Mouse (Mus musculus) liver, adult 2 months (tissue): ENCODE measurements around the gene Sbno2. TPM values are rescaled to one million over a fixed set of nuclear protein-coding genes. Genes with fewer than 3 reads are reported as not detected.

ENCODE experiments used
- DNase-seq: peaks from one replicate; pipeline ENCODE4 v3.0.0-alpha.2; 2011; ENCODE audit warnings: low read depth, low spot score; ENCODE audit errors: extremely low read depth
- H3K27ac ChIP-seq: fragments of 200-500 bp; replicated peaks from 2 replicates; pipeline ENCODE4 v1.5.1; 2012; ENCODE audit warnings: low read depth, mild to moderate bottlenecking, control low read depth, inconsistent platforms, low read length; ENCODE audit not compliant: insufficient read depth
- H3K27me3 ChIP-seq: fragments of 200-500 bp; 2 replicates; pipeline ENCODE4 v1.6.1; 2012; ENCODE audit warnings: mild to moderate bottlenecking, moderate library complexity, low read length, inconsistent platforms; ENCODE audit not compliant: control insufficient read depth, insufficient read depth
- H3K36me3 ChIP-seq: fragments of 200-500 bp; 2 replicates; pipeline ENCODE4 v1.6.1; 2012; ENCODE audit warnings: low read length, inconsistent platforms; ENCODE audit not compliant: control insufficient read depth, insufficient read depth
- H3K4me1 ChIP-seq: fragments of 200-500 bp; 2 replicates; pipeline ENCODE4 v1.6.1; 2011; ENCODE audit warnings: low read length; ENCODE audit not compliant: control insufficient read depth, insufficient read depth
- H3K4me3 ChIP-seq: fragments of 200-500 bp; 2 replicates; pipeline ENCODE4 v1.5.1; 2011; ENCODE audit warnings: low read depth, mild to moderate bottlenecking, control low read depth, low read length, moderate library complexity; ENCODE audit not compliant: insufficient read depth
- H3K79me2 ChIP-seq: fragments of 200-500 bp; 2 replicates; pipeline ENCODE4 v1.6.1; 2012; ENCODE audit warnings: inconsistent platforms, mild to moderate bottlenecking, low read length, moderate library complexity; ENCODE audit not compliant: control insufficient read depth, insufficient read depth
- H3K9ac ChIP-seq: fragments of 200-500 bp; 2 replicates; pipeline ENCODE4 v1.6.1; 2012; ENCODE audit warnings: low read depth, mild to moderate bottlenecking, control low read depth, inconsistent platforms, low read length
- CTCF ChIP-seq: fragments of 200-500 bp; IDR thresholded peaks from 2 replicates; pipeline ENCODE4 v1.5.1; 2011; ENCODE audit warnings: low read depth, low read length, control low read depth
- POLR2A ChIP-seq: fragments of 200-500 bp; IDR thresholded peaks from 2 replicates; pipeline ENCODE4 v1.6.1; 2011; ENCODE audit warnings: low read length, control low read depth; ENCODE audit not compliant: insufficient read depth; ENCODE audit errors: extremely low read depth
- WGBS: fragments of 180-500 bp; shearing (Covaris S2); methylation state at CpG from one replicate; pipeline ENCODE4 v1.1.7; 2018; 5-methylcytosine and 5-hydroxymethylcytosine counted together
- polyA plus RNA-seq: library from polyadenylated mRNA; depleted of rRNA; stranded (reverse); fragments of >200 nt; gene quantifications from 2 replicates; pipeline ENCODE4 v1.2.3, GENCODE M21; 2012
- total RNA-seq: library from RNA; depleted of rRNA; stranded (reverse); fragments of >200 nt; gene quantifications from 2 replicates; pipeline ENCODE4 v1.2.3, GENCODE M21; 2014

The Sbno2 gene
- total and polyA plus RNA-seq, 2 experiments = 8.9 to 25.9 TPM

DNA sequence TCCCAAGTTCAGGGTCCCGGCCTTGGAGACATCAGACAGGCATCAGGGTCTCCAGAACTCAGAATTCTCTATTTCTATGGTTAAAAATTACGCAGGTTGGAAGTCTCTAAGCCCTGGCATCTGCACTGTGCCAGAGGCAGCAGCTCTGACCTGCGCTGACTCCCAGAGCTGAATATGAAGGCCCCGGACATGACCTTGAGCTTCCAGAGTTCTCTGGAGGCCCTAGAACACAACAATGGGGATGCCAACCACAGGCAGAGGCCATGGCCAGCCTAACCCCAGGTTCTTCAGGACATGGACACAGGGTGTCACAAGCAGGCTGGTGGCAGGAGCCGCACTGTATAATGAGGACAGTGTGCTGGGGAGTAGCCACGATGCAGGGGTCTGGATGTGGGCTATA lies 11.3 kb downstream of the Sbno2 start:
- peak; percentile 98 for DNase-seq
- no peak overlapping the region; the same call in 1 of the 2 replicates for H3K4me3 ChIP-seq
- WGBS = 24% methylated on average over 6 of the region's 6 CpGs
- peak overlapping the region; percentile 80 for H3K27ac ChIP-seq
- peaks cover 81% of the 10 kb centered on the region for H3K4me1 ChIP-seq
- H3K79me2 ChIP-seq = peaks cover 75% of the 10 kb centered on the region
- H3K36me3 ChIP-seq = no peaks in the 10 kb centered on the region
- no peaks in the 10 kb centered on the region for H3K27me3 ChIP-seq
- peak overlapping the region; percentile 8; the same call in 1 of the 2 replicates for H3K9ac ChIP-seq
- TF ChIP-seq CTCF (no peak), POLR2A (no peak)

DNA sequence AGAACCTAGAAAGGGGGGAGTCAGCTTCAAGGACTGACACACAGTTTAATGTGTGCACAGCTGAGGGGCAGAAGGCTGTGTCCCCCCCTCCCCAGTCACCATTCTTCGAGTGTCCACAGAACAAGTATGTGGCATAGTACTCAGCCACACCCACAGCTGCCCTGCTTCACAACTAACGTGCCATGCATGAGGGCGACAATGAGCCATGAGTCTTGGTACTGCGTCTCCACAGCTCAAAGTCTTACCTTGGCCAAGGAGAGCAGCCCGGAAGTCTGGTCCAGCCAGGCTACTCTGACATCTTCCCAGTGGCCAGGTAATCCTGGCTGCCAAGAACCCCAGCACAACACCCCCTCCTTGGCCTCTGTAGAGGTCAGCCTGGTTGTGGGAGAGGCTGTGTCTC lies 12.7 kb downstream of the Sbno2 start:
- H3K27ac ChIP-seq = peak overlapping the region; percentile 48
- WGBS = 50% methylated on average over 5 of the region's 5 CpGs

DNA sequence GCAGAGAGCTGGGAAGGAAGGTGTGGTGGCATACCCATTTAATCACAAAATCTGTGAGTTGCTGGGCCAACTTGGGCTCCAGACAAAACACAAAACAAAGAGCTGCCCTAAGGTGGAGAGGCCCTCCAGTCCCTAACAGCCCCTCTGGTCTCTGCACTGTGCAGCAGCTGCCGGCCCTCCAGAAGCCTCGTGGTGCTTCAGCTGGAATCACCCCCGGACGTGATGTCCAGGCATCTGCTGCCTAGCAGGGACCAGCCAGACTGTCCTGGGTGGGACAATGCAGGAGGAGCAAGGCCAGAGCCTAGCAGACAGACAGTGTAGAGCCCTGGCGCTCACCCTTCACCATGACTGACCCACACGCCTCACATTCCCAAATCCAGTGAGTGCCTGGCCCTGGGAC lies 13.8 kb downstream of the Sbno2 start:
- H3K27me3 ChIP-seq = no peaks in the 10 kb centered on the region
- DNase-seq = no peak
- TF ChIP-seq POLR2A = no peak
- no peak for TF ChIP-seq CTCF
- WGBS = 91% methylated on average over 6 of the region's 6 CpGs
- H3K4me3 ChIP-seq = no peak overlapping the region
- H3K79me2 ChIP-seq = peaks cover 78% of the 10 kb centered on the region
- 0 out of 2 replicates have a peak overlapping the region, but pooled peaks have one; percentile 14 for H3K27ac ChIP-seq
- peaks cover 68% of the 10 kb centered on the region for H3K4me1 ChIP-seq
- no peak overlapping the region for H3K9ac ChIP-seq
- no peaks in the 10 kb centered on the region for H3K36me3 ChIP-seq

More for the DNA sequence above, 12.7 kb downstream of the Sbno2 start:
- H3K4me1 ChIP-seq = peaks cover 73% of the 10 kb centered on the region
- no peak for TF ChIP-seq CTCF
- TF ChIP-seq POLR2A = no peak
- no peak for DNase-seq
- H3K4me3 ChIP-seq = no peak overlapping the region
- H3K36me3 ChIP-seq = no peaks in the 10 kb centered on the region
- H3K79me2 ChIP-seq = peaks cover 77% of the 10 kb centered on the region
- H3K27me3 ChIP-seq = no peaks in the 10 kb centered on the region
- H3K9ac ChIP-seq = peak overlapping the region; percentile 19; the same call in 1 of the 2 replicates

DNA sequence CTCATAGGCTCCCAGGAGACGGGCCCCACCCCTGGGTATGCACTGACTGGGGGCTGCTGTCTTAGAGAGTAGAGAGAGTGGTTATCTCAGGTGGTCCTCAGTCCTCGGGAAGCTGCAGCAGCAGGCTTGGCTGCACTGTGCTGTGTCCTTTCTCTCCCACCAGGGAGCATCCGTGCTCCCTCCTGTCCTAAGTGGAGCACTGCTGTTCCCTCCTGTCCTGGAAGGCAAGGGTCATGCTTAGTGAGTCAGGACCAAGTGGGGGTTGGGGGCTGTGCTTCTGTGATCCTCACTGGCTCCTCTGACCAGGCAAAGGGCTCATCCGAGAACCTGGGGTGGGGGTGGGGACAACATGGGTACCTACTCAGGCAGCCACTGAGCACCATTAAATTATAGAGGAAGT lies 16.2 kb downstream of the Sbno2 start:
- Histone ChIP-seq H3K27ac (no peak overlapping the region), H3K9ac (no peak overlapping the region), H3K36me3 (peaks cover 8% of the 10 kb centered on the region; the same call in 1 of the 2 replicates), H3K4me1 (peaks cover 46% of the 10 kb centered on the region), H3K79me2 (peaks cover 75% of the 10 kb centered on the region), H3K4me3 (no peak overlapping the region), H3K27me3 (no peaks in the 10 kb centered on the region)
- TF ChIP-seq POLR2A = no peak
- TF ChIP-seq CTCF = peak; percentile 64
- DNase-seq = no peak
- 56% methylated on average over 4 of the region's 4 CpGs for WGBS

DNA sequence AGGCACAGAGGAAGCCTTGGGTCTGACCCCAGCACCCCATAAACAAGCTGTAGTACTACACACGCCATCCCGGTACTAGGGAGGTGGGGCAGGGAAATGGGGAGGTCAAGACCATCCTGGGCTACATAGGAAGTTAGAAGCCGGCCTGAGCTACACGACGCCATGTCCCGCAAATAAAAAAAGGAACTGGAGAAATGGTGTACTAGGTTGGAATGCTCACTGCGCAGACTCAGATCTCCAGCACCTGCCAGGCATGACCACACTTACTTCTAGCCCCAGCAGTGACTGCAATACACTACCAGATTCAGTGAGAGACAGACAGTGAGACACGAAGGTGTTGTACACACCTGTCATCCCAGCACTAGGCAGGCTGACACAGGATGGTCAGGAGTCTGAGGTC lies 17.9 kb downstream of the Sbno2 start:
- Histone ChIP-seq H3K9ac (no peak overlapping the region), H3K4me3 (no peak overlapping the region), H3K27ac (no peak overlapping the region), H3K27me3 (no peaks in the 10 kb centered on the region), H3K4me1 (peaks cover 32% of the 10 kb centered on the region), H3K36me3 (peaks cover 10% of the 10 kb centered on the region; the same call in 1 of the 2 replicates), H3K79me2 (peaks cover 62% of the 10 kb centered on the region)
- no peak for DNase-seq
- WGBS = 75% methylated on average over 8 of the region's 8 CpGs
- TF ChIP-seq CTCF = no peak
- no peak for TF ChIP-seq POLR2A

DNA sequence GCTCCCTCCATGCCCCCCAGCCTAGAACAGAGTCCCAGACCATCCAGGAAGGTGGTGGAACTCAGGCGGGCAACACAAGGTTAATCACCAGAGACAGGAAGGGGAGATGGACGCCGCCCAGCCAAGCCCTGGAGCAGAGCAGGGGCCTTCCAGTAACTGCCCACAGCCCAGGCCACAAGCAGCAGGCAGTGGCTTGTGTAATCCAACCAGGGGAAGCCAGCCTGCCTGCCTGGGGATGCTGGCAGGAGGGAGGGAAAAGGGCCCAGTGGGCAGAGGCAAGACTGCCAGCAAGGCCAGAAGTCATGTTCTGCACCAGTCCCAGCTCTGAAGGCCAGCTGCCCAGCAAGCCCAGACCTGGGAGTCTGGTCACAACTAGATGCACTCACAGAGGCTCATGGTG lies 18.5 kb downstream of the Sbno2 start:
- Histone ChIP-seq H3K9ac (peak overlapping the region; percentile 18; the same call in 1 of the 2 replicates), H3K36me3 (peaks cover 12% of the 10 kb centered on the region; the same call in 1 of the 2 replicates), H3K79me2 (peaks cover 58% of the 10 kb centered on the region), H3K27ac (peak overlapping the region; percentile 14; the same call in 1 of the 2 replicates), H3K27me3 (no peaks in the 10 kb centered on the region), H3K4me1 (peaks cover 27% of the 10 kb centered on the region), H3K4me3 (no peak overlapping the region)
- no peak for TF ChIP-seq POLR2A
- TF ChIP-seq CTCF = no peak
- DNase-seq = peak; percentile 70
- WGBS = 77% methylated on average over 3 of the region's 3 CpGs
